Mouse (Mus musculus) frontal cortex, postnatal 36 days (tissue): ENCODE measurements around the gene Mgat4d.
"Not testable (repeated sequence)": the region's sequence is repeated elsewhere in the genome, so short reads cannot be mapped to it uniquely, and the experiment has no call there.

Experiments
- DNase-seq, 2 experiments: peaks; one replicate each; pipeline ENCODE4 v3.0.0; 2022; ENCODE audit warnings: low spot score in 2 of 2

The Mgat4d gene

DNA sequence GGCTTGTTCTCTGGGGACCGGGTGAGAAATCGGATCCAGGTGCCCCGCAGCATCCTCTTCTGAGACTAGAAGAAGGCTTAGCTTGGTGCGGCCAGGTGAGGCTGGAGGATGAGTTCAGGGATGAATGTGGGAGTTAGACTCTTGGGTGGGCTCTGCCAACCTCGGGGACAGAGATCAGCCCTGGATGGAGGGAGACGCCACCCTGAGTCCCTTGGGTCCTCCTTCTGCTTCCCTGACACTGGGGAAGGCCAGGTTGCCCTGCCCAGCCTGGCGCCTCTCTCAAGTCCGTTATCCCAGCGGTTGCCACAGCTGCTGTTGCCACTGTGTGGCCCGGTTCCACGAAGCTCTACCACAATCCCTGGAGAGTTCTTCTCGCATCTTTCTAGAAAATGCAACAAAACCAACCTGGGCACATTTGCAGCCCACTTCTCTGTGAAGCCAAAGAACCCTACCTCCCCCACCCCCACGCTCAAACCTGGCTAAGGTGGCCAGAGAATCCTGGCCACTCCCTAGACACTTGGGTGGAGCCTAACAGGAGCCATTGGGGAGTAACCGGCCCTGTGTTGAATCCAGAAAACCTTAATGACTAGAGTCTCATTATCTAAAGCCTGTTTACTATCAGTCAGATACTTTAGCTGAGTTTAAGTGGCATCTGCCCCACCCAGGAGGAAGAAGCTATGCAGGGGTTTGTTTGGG lies 41.9 kb downstream of the Mgat4d start:
- DNase-seq, result no peak

GRCm38 (mm10) chr8:83392521-83392920 lies 44.2 kb downstream of the Mgat4d start:
- DNase-seq, result no peak

GRCm38 (mm10) chr8:83394325-83394724 lies 46.1 kb downstream of the Mgat4d start:
- no peak for DNase-seq

DNA sequence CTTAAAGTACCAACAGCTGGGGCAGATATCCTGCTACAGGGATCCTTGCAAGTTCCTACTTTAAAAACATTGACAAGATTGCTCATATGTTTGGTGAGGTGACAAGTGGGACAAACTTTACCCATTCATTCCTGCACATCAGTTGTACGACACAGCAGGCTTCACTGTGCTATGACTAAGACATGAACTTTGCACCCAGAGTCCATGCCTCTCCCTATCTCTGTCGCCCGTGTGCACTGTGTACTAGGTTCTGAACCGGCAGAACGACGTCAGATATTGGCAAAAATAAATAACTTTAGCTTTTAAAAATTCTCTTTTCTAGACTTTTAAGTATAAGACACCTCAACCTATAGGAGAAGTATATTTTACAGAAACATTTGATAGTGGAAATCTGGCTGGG lies 48.4 kb downstream of the Mgat4d start:
- no peak for DNase-seq

DNA sequence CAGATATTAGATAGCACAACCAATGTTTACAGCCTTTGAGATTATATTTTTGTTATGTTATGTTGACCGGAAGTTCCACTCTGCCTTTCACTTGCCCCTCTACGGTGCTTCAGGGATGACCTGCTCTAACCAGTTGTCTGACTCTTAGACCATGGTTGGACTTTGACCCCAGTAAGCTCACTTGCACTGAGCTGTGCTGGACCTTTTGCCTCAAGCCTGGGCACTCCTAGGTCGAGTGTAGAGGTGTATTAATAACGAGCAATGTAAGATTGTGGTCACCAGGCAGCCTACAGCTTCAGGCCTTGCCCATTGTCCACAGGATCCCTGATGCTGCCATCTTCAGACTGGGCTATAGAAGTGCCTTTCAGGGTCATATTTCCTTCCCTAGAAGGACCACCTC lies 49.5 kb downstream of the Mgat4d start:
- DNase-seq, result no peak

- DNase-seq, result no peak
Measured at GRCm38 (mm10) chr8:83405548-83405947, 57.3 kb downstream of the Mgat4d start.

- DNase-seq, result no peak
Measured at GRCm38 (mm10) chr8:83406836-83407235, 58.6 kb downstream of the Mgat4d start.

- DNase-seq, result no peak
Measured at GRCm38 (mm10) chr8:83408496-83408895, 60.2 kb downstream of the Mgat4d start.

DNA sequence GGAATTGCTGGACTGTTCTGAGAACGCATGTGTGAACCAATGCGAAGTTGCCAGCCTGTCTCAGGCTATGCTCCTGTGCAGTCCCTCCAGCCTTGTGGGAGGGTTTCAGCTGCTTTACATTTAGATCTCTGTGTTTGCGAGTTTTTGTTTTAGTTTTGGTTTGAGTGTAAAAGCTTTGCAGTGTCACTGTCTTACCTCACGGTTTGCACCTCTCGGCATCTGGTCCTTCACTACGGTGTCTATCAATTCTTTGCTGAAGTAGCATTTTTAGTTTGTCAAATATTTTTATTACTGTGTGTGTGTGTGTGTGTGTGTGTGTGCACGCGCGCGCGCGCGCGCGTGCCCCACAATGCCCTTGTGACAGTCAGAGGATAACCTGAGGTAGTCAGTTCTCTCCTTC lies 68.6 kb downstream of the Mgat4d start:
- DNase-seq, result no peak

GRCm38 (mm10) chr8:83417970-83418369 lies 69.7 kb downstream of the Mgat4d start:
- no peak for DNase-seq

GRCm38 (mm10) chr8:83418805-83419516 lies 70.7 kb downstream of the Mgat4d start:
- no peak for DNase-seq

DNA sequence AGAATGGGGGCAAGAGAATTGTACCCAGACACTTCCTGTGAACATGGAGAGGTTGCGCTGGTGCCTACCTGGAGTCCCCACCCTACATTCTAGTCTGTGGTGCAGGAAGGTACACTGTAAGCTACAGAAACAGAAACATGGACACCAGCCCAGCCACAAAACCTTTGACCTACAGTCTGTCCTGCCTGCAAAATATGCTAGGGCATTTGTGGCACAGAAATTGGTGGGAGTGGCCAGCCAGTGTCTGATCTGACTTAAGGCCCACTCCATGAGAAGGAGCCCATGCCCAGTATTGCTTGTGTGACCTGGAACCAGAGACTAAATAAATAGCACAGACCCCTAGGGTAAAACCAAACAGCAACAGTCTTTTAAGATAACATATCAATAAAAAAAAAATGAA lies 73.1 kb downstream of the Mgat4d start:
- no peak for DNase-seq

DNA sequence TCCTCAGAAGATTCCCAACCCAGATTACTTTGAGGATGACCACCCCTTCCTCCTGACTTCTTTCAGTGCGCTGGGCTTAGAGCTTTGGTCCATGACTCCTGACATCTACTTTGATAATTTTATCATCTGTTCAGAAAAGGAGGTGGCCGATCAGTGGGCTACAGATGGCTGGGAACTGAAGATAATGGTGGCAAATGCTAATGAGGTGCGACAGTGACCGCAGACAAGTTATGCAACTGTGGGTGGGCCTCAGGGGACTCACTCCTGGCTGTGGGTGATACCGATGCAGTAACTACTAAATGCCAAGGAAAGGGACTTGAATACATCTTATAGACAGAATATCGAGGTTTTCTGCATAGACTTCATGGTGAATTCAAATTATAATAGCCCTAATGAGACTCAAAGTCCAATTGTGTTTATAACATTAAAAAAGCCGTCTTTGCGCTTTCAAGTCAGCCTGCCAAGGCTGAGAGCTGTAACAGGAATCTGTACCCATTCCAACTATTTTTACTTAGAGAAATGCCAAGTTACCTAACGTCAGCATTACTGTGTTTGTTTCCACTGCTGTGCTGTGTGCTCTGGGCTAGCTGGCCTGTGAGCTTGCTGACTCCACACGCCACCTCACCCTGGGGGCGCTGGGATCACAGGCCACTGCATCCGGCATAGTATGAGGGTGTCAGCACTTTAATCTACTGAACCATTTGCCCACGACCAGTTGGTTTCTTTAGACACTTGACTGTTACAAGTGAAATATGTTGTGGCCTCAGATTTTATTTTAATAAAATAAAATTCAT lies 75.0 kb downstream of the Mgat4d start:
- DNase-seq, result no peak

DNA sequence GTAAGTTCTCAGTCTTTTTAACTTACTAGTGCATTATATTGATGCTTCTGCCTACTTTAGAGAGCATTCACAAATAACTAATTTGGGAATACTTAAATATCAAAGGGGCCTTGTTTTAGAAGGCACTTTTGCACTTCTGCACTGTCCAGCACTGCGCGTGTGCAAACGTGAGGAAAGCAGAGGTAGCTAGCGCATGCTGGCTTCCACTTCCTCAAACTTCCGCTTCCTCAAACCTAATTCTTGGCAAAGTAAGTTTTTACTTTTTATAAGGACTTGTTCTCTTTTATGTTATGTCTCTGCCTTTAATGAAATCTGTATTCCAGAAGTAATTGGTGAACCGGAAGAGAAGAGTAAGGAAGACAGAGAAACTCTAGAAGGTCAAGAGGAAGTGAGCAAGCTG lies 76.9 kb downstream of the Mgat4d start:
- DNase-seq, result no peak

DNA sequence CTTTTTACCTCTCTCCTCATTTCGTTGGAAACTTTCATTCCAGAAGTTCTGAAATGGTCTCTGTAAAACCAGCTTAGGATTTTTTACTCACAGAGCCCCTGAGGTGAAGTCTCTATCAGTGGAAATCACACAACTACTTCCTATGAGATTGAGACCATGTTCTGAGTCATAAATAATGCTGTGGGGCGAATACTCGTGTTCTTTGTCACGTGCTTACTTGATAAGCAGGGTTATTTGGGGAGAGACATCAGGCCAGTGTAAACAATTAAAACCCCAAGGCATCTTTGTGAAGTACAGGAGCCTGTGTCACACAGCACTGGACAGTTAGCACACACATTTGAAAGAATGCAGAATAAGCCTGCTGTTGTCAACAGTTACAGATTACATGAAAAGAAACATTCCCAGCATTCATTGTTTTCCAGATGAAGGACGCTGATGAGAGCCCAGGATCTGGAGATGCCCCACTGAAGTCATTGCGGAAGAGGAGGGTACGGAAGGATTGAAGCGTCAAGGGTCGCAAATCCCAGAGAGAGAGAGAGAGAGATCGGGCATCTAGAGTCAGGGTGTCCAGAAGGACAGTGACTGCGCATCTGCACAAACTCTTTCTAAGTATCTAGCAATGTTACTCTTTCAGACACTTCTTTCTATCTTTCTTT lies 78.0 kb downstream of the Mgat4d start:
- DNase-seq, result no peak

- DNase-seq, result no peak
Measured at GRCm38 (mm10) chr8:83426949-83427348, 78.7 kb downstream of the Mgat4d start.

- DNase-seq, result not testable (repeated sequence)
Measured at GRCm38 (mm10) chr8:83428621-83429020, 80.3 kb downstream of the Mgat4d start.

DNA sequence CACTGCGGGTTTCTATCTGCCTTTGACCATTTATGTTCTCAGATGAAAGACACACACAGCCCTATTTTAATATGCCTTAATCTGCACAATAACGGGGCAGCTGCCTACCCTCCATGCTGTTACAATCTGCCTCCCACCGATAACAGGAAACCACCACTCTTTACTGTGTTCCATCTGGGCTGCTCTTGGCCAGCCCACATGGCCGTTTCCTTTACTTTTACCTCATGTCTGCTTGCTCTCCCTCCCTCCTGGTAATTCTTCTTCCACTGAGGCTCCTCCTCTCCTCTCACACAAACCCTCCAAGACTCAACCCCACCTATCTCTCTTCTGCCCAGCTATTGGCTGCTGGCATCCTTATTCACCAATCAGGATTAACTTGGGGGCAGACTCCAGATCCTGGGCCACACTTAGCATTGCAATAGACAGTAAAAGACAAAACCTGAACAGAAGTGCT lies 80.8 kb downstream of the Mgat4d start:
- DNase-seq, result no peak
